Mouse (Mus musculus): ENCODE results near the gene Lmod2. TPM values are rescaled to one million over a fixed set of nuclear protein-coding genes. Genes with fewer than 3 reads are reported as not detected.

Gene Lmod2
- not detected for polyA plus RNA-seq (2015; fragmentation: Illumina TruSeq; extraction: RNeasy Lipid Tissue Mini Kit (QIAGEN cat#74804); ENCODE audit: insufficient read depth, low replicate concordance)

DNA sequence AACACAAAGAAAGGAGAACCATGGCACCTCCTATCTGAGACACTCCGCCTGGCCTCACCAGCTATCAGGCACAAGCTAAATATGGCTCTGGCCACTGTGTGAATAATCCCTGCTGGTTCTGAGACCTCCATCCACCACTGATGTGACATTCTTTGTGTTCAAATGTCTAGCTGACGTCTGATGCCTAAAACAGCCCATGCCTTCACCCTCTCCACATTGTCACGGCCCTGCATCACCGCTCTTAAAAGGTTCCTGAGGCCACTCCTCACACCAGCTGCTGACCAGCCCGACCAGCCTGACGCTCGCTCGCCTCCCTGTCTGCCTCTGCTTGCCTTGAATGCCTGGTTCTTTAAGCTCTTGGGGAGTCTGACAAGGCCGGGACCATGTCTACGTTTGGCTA, at the start of gene Lmod2:
Gene Lmod2, plus strand, starts transcription at position 263 of the 400 bp plus-strand sequence.

Other genes starting within 250 kb of the Lmod2 start
- gene Iqub, start 82.7 kb upstream of the Lmod2 start, polyA plus RNA-seq (2015; fragmentation: Illumina TruSeq; extraction: RNeasy Lipid Tissue Mini Kit (QIAGEN cat#74804); ENCODE audit: insufficient read depth, low replicate concordance) = not detected
- 115 TPM for gene Ndufa5, start 69.7 kb upstream of the Lmod2 start, polyA plus RNA-seq (2015; fragmentation: Illumina TruSeq; extraction: RNeasy Lipid Tissue Mini Kit (QIAGEN cat#74804); ENCODE audit: insufficient read depth, low replicate concordance)
- 0.14 TPM for gene Asb15, start 69.6 kb upstream of the Lmod2 start, polyA plus RNA-seq (2015; fragmentation: Illumina TruSeq; extraction: RNeasy Lipid Tissue Mini Kit (QIAGEN cat#74804); ENCODE audit: insufficient read depth, low replicate concordance)
- gene Wasl, start 67.2 kb downstream of the Lmod2 start, polyA plus RNA-seq (2015; fragmentation: Illumina TruSeq; extraction: RNeasy Lipid Tissue Mini Kit (QIAGEN cat#74804); ENCODE audit: insufficient read depth, low replicate concordance) = 34.7 TPM
- not detected for gene Hyal6, start 135.5 kb downstream of the Lmod2 start, polyA plus RNA-seq (2015; fragmentation: Illumina TruSeq; extraction: RNeasy Lipid Tissue Mini Kit (QIAGEN cat#74804); ENCODE audit: insufficient read depth, low replicate concordance)
- not detected for gene Hyal4, start 150.6 kb downstream of the Lmod2 start, polyA plus RNA-seq (2015; fragmentation: Illumina TruSeq; extraction: RNeasy Lipid Tissue Mini Kit (QIAGEN cat#74804); ENCODE audit: insufficient read depth, low replicate concordance)
- not detected for gene Spam1, start 193.4 kb downstream of the Lmod2 start, polyA plus RNA-seq (2015; fragmentation: Illumina TruSeq; extraction: RNeasy Lipid Tissue Mini Kit (QIAGEN cat#74804); ENCODE audit: insufficient read depth, low replicate concordance)

All from spleen, adult 10 weeks (tissue).